Mouse (Mus musculus) testis, adult 2 months (tissue): ENCODE measurements around the gene Myo5c.

Experiments
- CTCF ChIP-seq: fragments of 200-500 bp; IDR thresholded peaks from 2 replicates; pipeline ENCODE4 v1.5.1; 2012; ENCODE audit warnings: low read depth, mild to moderate bottlenecking, inconsistent platforms, low read length, moderate library complexity; ENCODE audit not compliant: control insufficient read depth, insufficient read depth, insufficient replicate concordance
- POLR2A ChIP-seq: fragments of 200-500 bp; IDR thresholded peaks from 2 replicates; pipeline ENCODE4 v1.6.1; 2012; ENCODE audit warnings: low read depth, mild to moderate bottlenecking, inconsistent platforms, low read length, moderate library complexity; ENCODE audit not compliant: control insufficient read depth

DNA sequence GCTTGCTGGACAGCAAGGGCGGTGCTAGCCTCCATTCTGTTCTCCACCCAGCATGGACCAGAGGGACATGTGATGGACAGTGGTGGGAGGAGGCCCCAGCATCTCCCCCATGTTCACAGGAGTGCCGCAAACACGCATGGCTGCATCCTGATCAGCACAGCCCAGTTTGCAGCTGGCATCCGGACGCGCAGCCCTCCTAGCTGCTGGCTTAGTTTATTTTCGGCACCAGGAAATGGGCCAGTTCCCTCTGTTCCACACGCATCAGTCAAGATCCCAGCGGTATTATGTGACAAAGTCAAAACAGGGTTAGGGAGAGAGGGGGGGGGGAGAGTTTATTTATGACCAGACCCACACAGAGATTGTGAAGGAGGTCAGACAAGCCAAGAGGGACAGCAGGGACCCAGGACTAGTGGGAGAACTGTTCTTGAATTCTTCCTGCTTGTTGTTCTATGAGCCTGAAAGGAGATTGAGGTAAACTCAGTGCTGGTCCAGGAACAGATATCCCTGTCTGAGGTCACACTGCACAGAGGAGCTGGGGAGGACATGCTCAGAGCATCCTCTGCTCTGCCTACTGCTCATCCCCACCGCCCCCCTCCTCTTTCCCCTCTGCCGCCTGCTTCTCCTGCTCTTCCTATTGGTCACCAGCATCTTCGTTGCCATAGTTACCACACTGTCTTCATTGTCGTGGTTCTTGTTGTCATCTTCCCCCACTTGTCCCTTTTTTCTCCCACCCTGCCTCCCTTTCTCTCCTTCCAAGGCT, 22.6 kb downstream of the Myo5c start:
- TF ChIP-seq CTCF (no peak), POLR2A (no peak)
